Mouse (Mus musculus): ENCODE results near the gene Rasgef1a. TPM values are rescaled to one million over a fixed set of nuclear protein-coding genes. Genes with fewer than 3 reads are reported as not detected.

Rasgef1a gene
- total RNA-seq, 2 experiments from 2014 or later: 0.10 to 0.15 TPM

DNA sequence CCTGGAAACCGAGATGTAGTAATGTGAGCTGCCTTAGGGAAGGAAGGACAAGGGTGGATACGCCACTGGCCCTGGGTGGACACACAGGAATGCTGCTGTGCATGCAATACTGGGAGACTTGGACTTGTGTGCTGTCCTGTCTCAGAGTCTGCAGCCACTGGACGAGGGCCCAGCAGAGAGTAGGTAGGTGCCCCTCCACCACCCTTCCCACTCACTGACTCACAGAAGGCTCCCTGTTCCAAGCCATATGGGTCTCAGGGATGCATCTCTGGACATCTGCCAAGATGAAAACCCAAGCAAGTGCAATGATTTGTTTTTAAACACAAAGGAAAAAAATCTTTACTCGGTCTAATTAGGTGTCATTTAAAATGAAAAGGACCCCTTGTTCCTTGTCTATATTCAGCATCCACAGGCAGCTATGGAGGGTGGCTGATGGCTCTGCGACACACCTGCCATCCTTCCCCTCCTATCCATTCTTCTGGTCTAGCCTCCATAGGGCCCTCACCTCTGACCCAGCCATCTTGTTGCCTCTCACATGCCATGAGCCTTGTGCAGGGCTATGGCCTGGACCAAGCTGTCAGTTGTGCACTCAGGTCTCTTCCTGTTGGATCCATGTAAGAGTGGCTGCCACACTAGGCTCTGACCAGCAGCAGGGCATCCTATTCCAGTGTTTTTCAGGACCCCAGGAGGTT lies 59.2 kb downstream of the Rasgef1a start:
- intact Hi-C loops (cut with DNase I): no loop called here
- no peak for DNase-seq

DNA sequence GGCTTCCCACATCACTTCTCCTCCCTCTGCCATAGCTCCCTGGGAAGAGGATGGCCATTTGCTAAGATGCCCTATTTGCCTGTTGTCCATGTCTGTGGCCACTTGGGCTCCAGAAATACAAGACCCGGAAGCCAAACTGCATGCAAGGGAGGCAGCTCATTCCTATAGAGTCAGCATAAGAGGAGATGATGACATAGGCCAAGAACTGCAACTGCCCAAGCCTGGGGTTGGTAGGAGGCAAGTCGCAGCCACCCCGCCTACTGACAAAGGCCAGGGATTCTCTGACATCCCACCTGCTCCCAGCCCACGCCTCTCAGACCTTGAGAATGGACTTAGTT lies 59.7 kb downstream of the Rasgef1a start:
- intact Hi-C loops (cut with DNase I): no loop called here
- DNase-seq: no peak

DNA sequence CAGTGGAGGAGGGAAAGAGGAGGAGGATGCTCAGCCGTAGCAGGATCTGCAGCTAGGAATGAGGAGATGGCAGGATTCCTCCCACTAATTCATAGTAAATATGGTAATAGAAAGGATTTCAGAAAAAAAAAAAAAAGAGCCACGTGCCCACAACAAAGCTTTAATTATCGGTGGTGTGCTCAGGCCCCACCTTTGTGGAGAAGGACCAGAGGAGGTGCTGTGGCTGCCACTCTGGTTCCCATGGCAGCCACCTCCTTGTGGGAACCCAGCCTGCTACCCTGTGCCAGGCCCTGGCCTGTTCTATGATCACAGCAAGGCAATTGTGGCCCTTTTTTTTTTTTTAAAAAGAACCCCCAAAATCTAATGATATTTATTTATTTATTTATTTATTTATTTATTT lies 60.2 kb downstream of the Rasgef1a start:
- DNase-seq: no peak
- intact Hi-C loops (cut with DNase I): no loop called here

DNA sequence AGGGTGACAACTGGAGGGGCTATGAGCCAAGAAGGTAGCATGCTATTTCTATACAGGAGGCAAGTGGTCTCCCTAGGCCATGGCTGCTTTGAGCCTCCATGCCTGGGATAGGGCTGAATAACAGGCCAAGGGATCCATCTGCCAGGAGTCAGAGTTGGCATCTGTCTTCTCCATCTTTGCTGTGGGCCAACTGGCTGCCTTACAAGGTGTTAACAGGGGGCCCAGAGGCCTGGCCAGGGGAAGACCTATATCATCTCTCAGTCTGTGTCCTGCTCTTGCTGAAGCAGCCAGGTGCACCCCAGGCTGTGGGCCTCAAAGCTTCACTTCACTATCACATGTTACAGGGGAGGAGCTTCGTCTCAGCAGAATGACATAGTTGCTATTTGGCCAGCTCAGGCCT lies 60.9 kb downstream of the Rasgef1a start:
- intact Hi-C loops (cut with DNase I): no loop called here
- DNase-seq: no peak

DNA sequence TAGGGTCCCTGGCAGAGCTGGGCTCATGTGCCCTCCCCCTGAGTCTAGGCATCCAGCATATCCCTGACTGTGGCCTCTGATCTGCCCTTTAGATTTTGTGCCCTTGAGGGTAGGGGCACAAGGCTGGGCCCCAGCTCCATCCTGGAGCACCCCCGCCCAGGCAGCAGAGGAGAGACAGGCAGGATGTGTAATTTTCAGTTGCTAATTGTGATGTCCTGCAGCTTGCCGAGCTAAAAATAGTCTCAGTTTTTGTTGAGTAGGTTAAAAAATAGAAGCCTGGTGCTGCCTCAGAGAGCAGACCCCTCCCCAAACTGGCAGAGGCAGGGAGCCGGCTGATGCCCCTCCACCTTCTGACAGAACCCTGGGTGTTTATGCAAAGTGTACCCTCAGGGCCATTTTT lies 62.9 kb downstream of the Rasgef1a start:
- intact Hi-C loops (cut with DNase I): no loop called here

DNA sequence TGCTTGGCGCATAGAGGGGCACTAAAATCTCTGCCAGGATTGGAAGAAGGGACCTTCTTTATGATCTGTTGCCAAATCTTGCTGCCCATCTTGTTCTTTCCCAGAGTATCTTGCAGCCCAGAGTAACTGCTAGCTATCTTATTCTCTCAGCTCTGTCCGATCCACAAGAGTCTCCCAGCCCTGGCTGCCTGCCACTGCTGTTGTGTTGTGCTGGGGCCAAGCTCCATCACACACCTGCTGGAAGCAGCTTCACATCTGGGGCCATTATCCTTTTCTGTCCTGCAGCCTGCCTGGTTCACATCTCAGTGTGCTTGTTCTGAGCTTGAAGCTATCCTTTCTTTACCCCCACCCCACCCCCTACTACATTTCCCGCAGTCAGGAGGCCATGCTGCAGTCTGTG lies 65.0 kb downstream of the Rasgef1a start:
- no peak for DNase-seq
- intact Hi-C loops (cut with DNase I): no loop called here

More for the DNA sequence above, 62.9 kb downstream of the Rasgef1a start:
- no peak for DNase-seq

DNA sequence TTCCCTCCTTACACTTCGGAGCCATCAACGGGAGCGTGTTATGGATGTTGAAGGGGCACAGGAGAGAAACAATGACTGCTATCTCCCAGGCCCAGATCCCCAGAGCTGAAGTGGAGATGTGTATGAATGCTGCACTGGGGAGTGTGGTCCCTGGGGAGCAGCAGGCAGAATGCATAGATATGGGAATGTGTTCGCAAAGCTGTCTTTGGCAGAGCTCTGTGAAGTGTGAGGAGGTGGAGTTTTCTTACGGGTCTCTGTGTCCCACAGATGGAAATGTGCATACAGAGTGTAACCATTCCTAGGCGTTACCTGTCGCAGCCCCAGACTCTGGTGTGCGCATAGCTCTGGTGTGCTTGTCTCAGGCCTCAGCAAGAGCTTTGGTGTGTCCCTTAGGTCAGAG lies 65.5 kb downstream of the Rasgef1a start:
- intact Hi-C loops (cut with DNase I): no loop called here
- no peak for DNase-seq

DNA sequence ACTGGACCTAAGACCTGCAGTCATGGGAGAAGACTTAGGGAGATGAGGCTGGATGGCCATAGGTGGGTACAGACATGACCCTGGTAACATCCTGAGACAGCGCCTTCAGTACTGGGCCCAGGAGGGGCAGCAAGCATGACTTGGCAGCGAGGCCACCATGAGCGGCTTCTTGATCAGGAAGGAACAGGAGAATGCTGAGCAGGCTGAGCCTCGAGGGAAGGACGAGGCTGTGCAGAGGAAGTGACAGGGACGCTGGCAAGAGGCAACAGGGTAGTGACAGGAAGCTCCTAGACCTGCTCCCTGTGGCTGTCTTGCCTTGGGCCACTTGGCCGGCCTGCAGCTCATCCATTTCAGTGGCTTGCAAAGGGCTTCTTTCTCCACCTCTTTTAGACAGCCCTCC lies 66.2 kb downstream of the Rasgef1a start:
- intact Hi-C loops (cut with DNase I): no loop called here
- no peak for DNase-seq

DNA sequence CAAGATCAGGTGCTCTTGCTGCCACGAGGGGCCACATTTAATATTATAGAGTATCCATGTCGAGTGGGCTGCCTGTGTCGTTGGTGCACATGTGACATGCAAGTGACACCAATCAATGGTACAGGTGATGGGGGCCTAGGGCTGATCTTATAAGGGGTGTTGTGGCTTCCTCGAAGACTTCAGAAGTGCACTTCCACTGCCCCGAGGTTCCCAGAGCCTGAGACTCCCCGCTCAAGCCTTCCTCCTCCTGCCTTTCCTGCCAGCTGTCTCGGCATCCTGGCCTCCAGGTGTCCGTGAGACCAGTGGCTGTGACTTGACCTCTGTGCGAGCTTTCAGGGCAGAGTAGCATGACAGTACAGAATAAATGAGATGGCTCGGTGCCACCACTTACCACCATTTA lies 67.5 kb downstream of the Rasgef1a start:
- intact Hi-C loops (cut with DNase I): no loop called here

DNA sequence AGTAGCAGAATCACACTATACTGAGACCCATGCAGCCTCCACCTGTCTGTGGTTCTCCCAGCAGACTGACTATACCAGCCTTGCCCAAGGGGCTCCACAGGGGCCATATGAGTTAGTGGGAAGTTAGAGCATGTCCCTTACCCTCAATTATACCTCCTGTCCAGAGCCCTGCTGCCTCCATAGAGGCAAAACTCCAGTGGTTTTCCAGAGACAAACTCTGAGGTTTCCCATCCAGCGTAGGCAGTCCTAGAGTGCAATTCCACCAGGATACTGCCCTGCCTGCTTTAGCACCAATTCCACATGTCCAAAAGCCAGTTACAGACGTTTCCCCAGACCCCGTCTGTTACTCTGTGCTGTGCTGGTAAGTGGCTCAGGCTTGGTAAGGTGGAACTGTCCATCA lies 68.1 kb downstream of the Rasgef1a start:
- no peak for DNase-seq
- intact Hi-C loops (cut with DNase I): no loop called here

More for the DNA sequence above, 67.5 kb downstream of the Rasgef1a start:
- no peak for DNase-seq

DNA sequence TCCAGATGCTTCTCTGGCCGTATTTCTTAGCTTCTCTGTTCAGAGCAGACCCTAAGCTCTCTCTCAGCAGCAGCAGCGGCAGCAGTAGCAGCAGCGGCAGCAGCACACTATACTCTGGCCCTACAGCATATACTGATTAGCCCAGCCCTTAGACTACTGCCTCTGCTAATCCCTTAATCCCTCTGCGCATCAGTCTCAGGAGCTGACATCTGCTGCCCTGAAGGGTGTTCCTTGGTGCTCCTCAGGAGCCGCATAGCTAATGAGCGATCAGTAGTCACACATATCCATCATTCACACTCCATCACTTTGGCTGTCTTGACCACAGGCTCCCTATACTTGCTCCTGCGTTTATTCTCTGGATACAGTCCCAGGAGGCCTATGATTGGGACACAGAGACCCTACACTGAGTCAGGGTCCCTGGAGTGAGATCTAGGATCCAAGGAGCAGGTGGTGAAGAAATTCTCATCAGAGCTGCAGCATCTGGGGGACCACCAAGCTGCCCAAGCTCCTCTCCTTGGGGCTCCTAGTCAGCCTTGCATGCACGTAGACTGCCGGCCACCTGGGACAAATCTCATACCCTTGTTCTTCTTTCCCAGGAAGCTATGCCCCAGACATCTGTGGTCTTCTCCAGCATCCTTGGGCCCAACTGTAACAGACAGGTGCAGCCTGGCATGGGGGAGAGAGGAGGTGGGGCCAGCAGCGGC lies 68.7 kb downstream of the Rasgef1a start:
- DNase-seq: no peak
- intact Hi-C loops (cut with DNase I): no loop called here

DNA sequence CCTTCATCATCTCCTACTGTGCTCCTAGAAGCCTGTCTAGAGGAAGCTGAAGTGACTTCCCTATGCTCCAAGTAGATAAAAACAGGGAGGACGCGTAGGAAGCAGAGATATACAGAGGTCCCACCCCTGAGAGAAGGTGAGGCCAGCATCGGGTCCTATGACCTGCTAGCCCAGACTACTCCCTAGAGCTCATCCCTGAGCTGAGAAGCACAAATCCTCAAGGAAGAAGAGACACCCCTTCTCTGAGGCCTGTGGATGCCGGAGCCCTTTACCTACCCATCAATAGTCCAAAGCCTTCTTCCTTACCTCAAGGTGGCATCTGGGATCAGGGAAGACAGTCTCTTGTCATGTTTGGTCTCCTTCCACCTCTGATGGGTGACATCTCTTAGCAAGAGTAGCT lies 69.5 kb downstream of the Rasgef1a start:
- no peak for DNase-seq
- intact Hi-C loops (cut with DNase I): no loop called here

DNA sequence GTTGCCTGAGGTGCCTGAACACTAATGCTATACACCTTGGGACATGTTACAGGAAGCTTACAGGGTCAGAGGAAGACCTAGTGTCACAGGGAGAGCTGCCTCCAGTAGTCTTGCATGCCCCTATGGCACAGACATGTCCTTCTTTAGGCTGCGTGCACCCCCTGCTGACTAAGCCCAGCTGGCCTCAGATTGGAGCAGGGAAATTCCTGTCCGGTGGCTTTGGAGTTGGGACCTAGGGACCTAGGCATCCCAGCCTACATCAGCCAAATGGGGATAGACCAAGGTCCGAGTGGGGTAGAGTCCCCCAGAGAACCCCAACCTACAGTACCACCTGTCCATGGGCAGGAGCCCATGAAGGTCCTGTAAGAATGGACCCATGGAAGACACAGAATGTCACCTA lies 71.1 kb downstream of the Rasgef1a start:
- intact Hi-C loops (cut with DNase I): no loop called here
- no peak for DNase-seq

DNA sequence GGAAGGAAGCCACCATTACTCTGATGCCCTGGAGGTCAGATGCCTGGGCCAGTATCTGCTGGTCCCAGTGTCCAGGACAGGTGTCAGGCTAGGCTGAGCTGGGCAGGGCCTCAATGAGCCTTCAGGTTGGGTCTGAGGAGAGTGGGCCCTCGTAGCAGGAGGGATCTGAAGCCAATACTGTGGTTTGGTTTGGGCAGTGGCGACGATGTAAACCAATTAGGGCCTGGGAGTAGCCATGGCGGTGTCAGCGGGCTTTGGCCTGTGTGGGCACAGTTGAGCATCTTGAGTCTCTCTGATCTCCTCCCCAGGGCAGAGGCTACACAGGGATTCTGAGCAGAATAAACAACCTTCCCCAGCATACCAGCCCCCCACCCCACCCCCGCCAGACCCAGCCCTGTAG lies 72.4 kb downstream of the Rasgef1a start:
- intact Hi-C loops (cut with DNase I): no loop called here
- no peak for DNase-seq

DNA sequence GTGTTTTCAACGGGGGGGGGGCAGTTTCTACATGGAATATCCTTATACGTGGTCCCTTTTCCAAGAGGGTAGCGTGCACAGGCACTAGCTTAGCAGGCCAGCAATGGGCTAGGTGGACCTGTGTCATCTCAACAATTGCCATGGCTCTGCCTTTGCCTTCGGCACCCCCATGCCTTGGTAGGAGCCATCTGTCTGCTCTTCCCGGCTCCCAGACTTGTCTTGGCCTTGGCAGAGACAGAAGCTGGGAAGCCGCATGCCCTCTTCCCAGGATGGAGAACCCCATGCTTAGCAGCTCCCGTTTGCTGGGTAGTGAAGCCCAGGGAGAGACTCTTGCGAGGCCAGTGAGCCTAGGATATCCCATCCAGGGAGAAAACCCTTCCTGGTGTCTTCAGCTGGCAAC lies 73.4 kb downstream of the Rasgef1a start:
- no peak for DNase-seq
- intact Hi-C loops (cut with DNase I): no loop called here

DNA sequence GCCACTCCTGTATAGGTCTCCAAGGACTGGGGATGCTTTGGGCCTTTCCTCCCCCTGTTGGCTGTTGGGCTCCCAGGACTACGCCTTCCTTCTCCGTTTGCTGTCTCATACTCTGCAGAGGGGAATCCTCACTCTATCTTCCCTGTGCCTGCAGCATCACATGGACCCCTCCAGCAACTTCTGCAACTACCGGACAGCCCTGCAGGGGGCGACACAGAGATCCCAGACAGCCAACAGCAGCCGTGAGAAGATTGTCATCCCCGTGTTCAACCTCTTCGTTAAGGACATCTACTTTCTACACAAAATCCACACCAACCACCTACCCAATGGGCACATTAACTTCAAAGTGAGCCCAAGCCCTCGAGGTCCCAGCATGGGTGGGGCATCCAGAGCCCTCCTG lies 76.7 kb downstream of the Rasgef1a start:
- no peak for DNase-seq
- intact Hi-C loops (cut with DNase I): no loop called here

DNA sequence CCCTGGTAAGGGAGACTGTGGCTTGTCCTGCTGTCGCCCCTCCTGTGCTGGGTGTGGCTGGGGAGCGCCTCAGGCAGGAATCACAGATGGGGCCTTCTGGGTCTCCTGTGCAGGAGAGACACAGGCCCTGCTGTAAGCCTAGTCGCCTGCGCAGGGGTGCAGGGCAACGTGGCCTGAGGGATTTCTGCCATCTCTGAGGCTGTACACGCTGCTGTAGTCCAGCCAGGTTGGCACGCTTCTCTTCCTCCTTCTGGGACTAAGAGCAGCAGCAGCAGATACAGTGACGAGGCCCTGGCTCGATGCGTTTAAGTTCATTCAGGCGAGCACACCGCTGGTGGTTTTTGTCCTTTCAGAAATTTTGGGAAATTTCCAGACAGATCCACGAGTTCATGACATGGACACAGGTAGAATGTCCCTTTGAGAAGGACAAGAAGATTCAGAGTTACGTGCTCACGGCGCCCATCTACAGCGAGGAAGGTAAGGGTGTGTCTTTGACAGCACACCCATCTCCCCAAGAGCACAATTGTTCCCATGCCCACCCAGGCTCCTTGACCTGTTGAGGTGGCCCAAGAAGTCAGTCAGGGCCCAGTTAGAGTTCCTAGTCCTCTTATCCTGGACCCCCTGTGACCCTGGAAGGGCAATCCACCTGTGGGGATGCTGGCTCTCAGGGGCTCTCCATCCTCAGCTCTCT lies 77.7 kb downstream of the Rasgef1a start:
- intact Hi-C loops (cut with DNase I): no loop called here

DNA sequence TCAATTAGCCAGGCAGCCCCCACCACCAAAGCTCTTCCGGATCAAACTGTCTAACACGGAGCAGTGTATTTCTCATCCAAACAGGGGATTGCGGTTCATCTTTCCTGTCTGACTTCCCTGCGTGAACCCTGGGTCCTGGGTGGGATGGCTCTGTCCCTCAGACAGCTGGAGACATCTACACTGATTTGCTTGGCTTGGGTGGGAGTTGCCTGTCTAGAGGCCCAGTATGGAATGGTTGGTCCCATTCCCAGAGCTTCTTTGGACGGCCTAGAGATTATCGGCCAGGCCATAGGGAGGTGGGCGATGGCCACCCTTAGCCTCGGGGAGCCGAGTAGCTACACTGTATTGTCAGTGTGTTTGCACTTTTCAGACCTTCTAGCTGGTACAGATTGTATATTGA lies 79.6 kb downstream of the Rasgef1a start:
- intact Hi-C loops (cut with DNase I): no loop called here
- no peak for DNase-seq

More for the DNA sequence above, 77.7 kb downstream of the Rasgef1a start:
- no peak for DNase-seq

DNA sequence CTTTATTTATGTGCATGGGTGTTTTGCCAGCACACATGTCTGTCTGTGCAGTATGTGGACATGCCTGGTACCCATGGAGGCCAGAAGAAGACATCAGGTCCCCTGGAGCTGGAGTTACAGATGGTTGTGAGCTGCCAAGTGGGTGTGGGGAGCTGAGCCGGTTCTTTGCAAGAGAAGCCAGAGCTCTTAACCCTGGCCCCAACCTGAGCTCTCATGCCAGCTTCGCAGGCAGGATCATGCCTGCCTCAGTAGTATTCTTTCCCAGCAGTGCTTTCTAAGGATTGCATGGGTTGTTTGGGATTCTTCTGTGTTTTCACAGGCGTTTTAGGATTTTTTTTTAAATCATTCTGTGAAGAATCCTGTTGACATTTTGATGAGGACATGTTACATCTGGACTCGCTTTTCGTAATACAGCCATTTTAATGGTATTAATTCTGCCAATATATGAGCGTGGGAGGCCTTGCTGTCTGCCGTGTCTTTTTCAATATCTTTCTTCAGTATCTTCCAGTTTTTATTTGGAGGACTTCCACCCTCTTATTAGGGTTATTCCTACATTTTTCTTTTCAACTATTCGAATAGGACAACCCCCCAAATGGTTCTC lies 86.6 kb downstream of the Rasgef1a start:
- intact Hi-C loops (cut with DNase I): no loop called here
- no peak for DNase-seq

DNA sequence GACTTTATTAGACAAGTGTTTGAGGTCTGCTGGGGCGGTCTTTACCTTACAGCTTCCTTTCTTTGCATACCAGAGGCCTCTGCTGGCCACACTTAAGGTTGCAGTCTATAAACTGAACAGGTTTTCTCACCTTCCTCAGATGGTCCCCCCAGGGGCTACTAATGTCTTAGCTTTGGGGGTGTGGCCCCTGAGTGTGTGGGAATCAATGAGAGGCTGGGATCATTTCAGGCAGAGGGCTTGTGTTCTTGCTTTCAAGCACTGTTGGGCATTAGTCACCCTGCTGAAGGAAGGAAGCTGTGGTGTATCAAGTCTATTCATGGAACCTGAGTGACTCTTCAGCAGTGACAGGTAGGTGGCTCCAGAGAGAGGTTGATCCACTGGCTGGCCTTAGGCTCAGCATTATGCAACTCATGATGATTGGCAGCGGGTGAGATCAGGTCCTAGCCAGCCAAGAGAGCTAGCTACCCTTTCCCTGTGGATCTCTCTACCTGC lies 88.1 kb downstream of the Rasgef1a start:
- intact Hi-C loops (cut with DNase I): no loop called here

DNA sequence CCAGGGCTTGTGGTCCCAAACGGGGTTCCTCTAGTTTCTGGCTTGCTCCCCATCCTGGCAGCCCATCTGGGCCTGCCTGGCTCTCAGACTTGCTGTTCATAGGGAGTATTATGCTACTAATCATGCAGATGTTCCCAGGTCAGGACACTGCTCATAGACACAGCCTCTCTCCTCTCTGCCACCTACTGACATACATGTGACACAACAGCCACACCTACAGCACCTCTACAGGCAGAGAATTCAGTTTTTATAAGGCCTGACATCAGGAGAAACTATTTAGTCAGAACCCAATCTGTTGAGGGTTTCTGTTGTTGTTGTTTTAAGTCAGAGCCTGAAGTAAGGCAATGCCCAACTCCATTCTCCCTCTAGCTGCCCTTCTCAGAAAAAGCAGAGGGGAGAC lies 100.6 kb downstream of the Rasgef1a start:
- intact Hi-C loops (cut with DNase I): no loop called here
- DNase-seq: no peak

More for the DNA sequence above, 88.1 kb downstream of the Rasgef1a start:
- no peak for DNase-seq

Data from gastrocnemius, postnatal 36 days (tissue).